Mouse (Mus musculus) monocyte, adult 5-6 weeks (primary cell): ENCODE measurements around the gene Pagr1b. TPM values are rescaled to one million over a fixed set of nuclear protein-coding genes. Genes with fewer than 3 reads are reported as not detected.
A peak's percentile ranks its signal among the peaks of the same experiment; 100 is the strongest.

Source experiments
- ATAC-seq: fragments of 153-309, 156-312 bp; replicated peaks from 2 replicates; pipeline ENCODE4 v1.8.0; 2017; ENCODE audit warnings: mild to moderate bottlenecking; ENCODE audit not compliant: low TSS enrichment, insufficient number of reproducible peaks, severe bottlenecking, poor library complexity, low FRiP score
- total RNA-seq: library from RNA; stranded (forward); fragments of 200-1000, 200-491, 200-594 nt; gene quantifications from 3 replicates; pipeline ENCODE4 v1.2.3, GENCODE M21; 2017

The Pagr1b gene
- total RNA-seq, 1 experiment from 2014 or later, result 5.2 TPM

DNA sequence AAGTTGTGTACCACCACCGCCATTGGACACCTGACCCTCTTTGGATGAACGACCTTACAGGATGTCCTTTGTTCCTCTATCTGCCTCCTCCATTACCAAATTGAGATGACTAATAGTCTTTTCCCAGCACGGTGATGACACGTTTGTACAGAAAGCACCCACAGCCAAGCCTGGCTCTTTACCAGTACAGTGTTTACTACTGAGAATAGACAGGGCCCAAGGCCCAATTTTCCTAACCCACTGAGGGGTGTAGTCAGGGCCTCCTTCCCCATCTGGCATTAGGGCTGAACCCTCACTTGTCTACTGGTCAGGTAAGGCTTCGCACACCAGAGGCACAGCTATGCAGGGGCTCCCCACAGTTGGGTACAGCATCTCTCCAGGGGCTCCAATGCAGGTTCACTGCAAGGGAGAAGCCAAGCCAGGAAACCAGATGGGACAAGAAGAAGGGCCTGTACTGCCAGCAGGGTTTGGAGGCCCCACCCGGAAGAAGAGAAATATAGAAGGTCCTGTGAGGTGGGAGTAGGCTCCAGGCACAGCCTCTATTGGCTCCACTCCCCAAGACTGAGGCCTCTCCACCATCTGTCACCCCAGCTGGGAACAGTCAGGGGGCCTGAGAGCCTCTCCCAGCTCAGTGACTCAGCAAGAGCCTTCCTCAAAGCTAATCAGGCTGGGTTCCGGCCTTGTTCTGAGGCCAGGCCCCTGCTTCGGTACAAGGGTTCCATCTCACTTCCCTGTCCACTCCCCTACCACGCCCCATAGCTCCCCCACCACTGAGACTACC, 7.9 kb downstream of the Pagr1b start:
- peak; percentile 91 for ATAC-seq

- ATAC-seq, result no peak
These were observed 8.8 kb downstream of the Pagr1b start for GRCm38 (mm10) chr7:127007313-127008024.

- ATAC-seq, result no peak
These were observed 12.0 kb downstream of the Pagr1b start for GRCm38 (mm10) chr7:127004122-127004875.

DNA sequence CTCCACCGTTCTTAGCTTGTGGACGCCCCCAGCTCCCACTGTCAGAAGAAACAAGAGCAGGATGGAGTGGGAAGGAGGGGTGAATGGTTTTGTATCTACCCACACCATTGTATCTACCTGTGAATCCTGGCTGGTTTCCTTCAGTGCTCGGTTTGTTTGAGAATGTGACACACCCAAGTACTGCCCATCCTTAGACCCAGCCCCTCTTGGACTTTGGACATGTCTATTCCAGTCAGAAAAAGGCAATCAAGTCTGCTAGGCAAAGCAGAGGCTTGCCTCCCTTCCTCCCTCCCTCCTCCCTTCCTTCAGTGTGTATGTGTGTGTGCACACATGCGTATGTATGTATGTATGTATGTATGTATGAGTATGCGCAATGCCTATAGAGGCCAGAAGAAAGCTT, 12.7 kb downstream of the Pagr1b start:
- no peak for ATAC-seq

DNA sequence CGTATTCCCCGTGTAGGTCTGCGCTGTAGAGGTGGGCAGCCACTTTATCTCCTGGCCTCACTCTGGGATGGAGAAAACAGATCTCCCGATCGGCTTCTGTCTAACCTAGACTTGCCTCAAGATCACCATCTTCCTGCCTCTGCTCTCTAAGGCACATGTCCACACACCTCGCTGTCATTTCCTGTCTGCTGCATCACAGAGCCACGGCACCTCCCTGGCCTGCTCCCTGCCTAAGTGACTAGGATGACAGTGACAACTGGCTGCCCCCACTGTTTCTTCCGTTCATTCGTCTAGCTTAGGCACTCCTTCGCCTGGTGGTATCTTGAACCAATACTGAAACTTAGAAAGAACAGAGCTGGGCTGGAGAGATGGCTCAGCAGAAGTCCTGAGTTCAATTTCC, 16.7 kb downstream of the Pagr1b start:
- ATAC-seq, result no peak

DNA sequence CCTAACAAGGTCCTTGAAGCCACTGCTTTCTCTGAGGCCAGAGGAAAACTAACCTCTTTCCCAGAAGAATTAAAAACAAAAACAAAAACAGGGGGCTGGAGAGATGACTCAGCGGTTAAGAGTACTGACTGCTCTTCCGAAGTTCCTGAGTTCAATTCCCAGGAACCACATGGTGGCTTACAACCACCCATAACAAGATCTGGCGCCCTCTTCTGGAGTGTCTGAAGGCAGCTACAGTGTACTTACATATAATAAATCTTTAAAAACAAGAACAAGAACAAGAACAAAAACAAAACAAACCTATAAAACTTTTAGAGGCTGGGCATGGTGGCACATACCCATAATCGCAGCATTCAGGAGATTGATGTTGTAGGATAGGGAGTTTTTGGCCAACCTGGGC, 19.8 kb downstream of the Pagr1b start:
- no peak for ATAC-seq

DNA sequence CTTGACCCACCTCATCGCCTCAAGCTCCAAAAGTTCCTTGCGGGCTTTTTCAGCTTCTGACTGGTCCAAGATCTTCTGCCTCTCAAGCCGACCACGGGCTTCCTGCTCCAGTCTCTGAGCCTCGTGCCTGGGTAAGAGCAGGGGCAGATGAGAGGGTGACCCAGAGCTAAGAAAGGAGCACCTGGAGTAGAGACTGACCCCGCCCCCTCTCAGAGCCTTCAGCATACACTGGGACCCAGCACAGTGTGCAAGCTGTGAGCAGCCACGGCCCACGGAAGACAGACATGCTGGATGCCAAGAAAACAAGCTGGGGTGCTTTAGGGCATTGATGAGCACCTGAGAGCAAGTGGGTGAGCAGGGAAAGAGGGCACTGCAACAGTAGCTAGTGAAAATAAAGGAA, 27.5 kb downstream of the Pagr1b start:
- no peak for ATAC-seq

DNA sequence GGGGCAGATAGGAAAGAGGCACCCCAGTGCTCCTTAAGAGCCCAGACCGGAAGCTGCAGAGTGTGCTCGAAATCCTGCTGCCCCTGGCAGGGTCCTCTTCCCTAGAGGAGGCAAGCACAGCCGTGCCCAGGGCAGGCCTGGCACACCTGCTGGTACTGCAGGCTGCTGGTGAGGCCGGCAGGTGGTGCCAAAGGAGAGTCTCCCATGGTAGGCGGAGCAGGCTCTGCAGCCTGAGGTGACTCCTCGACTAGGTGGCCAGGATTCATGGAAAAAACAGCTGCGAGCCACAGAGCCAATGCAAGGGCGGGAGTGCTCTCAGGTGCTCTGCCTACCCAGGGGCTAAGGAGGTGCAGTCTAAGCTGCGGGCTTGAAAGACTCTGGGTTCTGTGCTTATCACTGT, 30.0 kb downstream of the Pagr1b start:
- ATAC-seq, result no peak

GRCm38 (mm10) chr7:126984667-126985444, 31.4 kb downstream of the Pagr1b start:
- no peak for ATAC-seq

DNA sequence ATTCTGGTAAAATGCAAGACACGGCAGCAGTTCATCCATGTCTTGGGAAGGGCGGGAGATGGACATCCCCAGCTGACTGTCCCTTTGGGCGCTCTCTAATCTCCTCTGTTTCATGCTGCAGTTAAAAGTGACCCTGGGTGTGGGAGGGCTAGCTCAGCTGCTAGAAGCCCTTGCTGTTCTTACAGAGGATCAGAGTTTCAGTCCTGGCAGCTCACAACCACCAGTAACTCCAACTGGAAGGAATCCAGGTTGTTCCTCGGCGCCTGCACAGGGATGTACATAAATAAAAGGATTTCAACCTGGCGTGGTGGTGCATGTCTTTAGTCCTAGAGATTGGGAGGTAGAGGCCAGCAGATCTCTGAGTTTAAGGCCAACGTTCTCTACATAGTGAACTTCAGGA, 33.2 kb downstream of the Pagr1b start:
- ATAC-seq, result no peak

GRCm38 (mm10) chr7:126982054-126982453, 34.2 kb downstream of the Pagr1b start:
- ATAC-seq, result no peak

DNA sequence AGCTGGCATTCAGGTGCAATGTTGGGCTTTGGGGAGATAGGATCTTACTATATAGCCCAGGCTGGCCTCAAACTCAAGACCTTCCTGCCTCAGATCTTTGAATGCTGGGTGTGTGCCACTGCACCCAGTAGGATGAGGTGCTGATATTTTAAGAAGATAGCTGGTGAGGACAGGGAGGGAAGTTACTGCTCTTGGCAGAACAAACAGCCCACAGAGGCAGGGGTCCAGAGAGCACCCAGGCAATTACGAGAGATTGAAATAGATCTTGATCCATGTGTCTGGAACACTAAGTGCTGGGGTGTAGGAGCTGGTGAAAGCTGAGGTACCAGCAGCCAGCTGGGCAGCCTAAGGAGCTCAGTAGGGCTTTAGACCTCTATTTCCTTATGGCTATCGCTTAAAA, 34.7 kb downstream of the Pagr1b start:
- no peak for ATAC-seq

GRCm38 (mm10) chr7:126978841-126979240, 37.4 kb downstream of the Pagr1b start:
- no peak for ATAC-seq

GRCm38 (mm10) chr7:126976878-126977459, 39.3 kb downstream of the Pagr1b start:
- no peak for ATAC-seq

- peak; percentile 95 for ATAC-seq
These were observed 40.1 kb downstream of the Pagr1b start, which contains the start of gene Cdiptos for GRCm38 (mm10) chr7:126975950-126976866. Gene Cdiptos, minus strand, starts transcription at chr7:126976098.

DNA sequence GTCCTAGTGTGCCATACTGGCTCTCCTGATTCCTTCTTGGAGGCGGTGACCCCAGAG, 40.6 kb downstream of the Pagr1b start, which contains the start of gene Cdipt:
Gene Cdipt, plus strand, starts transcription at position 22 of the 57 bp plus-strand sequence.
- no peak for ATAC-seq

DNA sequence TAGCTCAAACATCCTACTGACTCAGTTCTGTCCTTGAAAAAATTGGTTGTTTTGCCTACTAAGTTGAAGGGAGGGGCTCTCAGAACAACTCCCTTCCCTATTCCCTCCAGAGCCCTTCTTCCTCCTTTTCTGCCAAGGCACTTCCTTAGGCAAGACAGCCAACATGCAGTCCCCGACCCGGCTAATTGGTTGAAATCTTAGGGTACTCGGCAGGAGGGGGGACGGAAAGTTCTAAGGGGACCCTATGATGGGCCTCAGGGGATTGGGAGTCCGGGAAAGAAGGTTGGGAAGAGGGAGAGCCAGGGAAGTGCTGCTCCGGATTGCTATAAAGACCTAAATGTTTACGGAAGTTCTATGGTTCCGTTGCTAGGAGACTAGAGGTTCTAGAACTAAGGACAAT, 40.8 kb downstream of the Pagr1b start:
- ATAC-seq, result peak; percentile 42

DNA sequence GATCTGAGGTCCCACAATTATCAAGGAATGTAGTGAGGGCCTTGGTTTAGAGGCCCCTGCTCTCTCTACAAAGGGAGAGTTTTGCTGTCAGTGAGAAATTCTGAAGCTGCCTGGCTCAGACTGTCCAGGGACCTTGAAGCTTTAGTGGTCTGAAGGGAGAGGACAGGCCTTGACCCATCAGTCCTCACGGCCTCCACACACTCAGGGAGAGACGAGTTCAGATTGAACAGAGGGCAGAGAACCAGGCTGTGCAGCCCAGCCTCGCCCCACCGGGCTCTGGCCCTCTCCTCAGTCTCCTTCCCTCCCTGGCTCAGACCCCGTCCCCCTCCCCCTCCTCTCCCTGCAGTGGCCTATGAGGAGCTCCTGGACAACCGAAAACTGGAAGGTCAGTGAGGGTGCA, 48.9 kb downstream of the Pagr1b start:
- no peak for ATAC-seq
